Mouse (Mus musculus): ENCODE data around the gene Galnt17. TPM values are rescaled to one million over a fixed set of nuclear protein-coding genes. Genes with fewer than 3 reads are reported as not detected.

The Galnt17 gene
- polyA plus RNA-seq, 1 experiment from 2014 or later = 5.1 TPM

DNA sequence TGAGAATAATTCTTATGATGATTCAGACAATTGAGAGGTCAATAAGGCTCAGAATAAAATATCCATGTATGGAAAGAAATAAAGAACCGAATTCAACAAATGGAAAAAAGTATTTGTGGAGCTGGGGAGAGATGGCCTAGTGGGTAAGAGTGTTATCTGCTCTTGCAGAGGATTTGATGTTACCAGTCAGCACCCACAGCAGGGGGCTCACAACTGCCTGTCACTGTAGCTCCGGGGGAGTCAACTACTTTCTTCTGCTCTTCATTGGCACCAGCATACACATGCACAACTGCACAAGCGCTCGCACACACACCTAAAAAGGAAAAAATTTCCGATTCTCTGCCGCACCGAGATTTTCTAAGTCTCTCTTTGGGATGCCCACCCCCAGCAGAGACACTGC is 130.4 kb downstream of the Galnt17 start:
- H3K9me3 ChIP-seq = no peaks in the 10 kb centered on the region
- no peaks in the 10 kb centered on the region for H3K36me3 ChIP-seq
- no peak overlapping the region for H3K27ac ChIP-seq
- peaks cover 12% of the 10 kb centered on the region for H3K4me1 ChIP-seq (replicated peaks)
- no peak overlapping the region for H3K4me3 ChIP-seq (replicated peaks)
- ATAC-seq = no peak
- no peaks in the 10 kb centered on the region for H3K27me3 ChIP-seq
- 45% methylated on average over 7 of the region's 7 CpGs for WGBS
- H3K9ac ChIP-seq (replicated peaks) = no peak overlapping the region
- no peak overlapping the region for H3K4me2 ChIP-seq (replicated peaks)

DNA sequence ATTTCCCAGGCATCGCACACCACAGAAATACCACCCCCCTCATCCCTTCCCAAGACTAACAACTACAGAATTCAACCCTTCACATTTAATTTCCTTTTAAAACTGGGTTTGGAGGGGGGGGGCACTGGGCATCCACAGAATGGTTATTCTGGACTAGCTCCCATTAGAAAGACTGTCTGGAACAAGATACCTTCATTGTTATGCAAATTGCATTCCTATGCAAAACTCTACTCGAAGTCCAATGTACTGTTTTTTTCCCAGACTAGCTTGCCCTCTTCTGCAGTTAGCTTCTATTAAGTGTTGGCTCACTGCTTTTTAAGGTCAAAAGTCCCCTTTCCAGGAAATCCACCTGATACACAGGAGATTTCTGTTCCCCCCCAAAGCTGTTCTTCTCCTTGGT is 131.1 kb downstream of the Galnt17 start:
- Histone ChIP-seq H3K9me3 (no peaks in the 10 kb centered on the region), H3K4me3 (replicated peaks) (no peak overlapping the region), H3K27me3 (no peaks in the 10 kb centered on the region), H3K4me2 (replicated peaks) (no peak overlapping the region), H3K27ac (peak overlapping the region; percentile 48), H3K9ac (replicated peaks) (no peak overlapping the region), H3K4me1 (replicated peaks) (peaks cover 12% of the 10 kb centered on the region), H3K36me3 (no peaks in the 10 kb centered on the region)
- WGBS = 15% methylated on average over 2 of the region's 2 CpGs
- 0 out of 2 replicates have a peak, but pooled peaks have one; percentile 48 for ATAC-seq

DNA sequence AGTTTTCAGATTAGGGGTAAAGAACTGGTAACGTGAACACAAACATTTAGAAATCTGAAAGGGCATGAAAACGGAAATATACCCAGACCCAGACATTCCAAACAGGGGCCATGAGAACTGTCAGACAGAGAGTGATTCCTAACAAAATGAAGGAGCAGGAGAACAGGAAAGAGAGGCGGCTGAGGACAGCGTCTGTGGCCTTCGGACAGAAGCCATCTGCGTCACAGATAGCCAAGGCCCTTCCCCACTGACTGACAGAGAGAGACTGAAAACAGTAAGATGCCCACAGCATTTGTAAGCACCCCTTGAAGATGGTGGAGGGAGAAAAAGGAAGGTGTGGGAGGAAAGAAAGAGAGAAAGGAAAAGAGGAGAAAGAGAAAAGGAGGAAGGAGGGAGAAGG is 139.1 kb downstream of the Galnt17 start:
- WGBS = 85% methylated on average over 6 of the region's 6 CpGs
- Histone ChIP-seq H3K4me2 (replicated peaks) (no peak overlapping the region), H3K4me1 (replicated peaks) (no peaks in the 10 kb centered on the region), H3K36me3 (no peaks in the 10 kb centered on the region), H3K9me3 (no peaks in the 10 kb centered on the region), H3K27me3 (no peaks in the 10 kb centered on the region), H3K4me3 (replicated peaks) (no peak overlapping the region), H3K27ac (no peak overlapping the region), H3K9ac (replicated peaks) (no peak overlapping the region)
- no peak for ATAC-seq

DNA sequence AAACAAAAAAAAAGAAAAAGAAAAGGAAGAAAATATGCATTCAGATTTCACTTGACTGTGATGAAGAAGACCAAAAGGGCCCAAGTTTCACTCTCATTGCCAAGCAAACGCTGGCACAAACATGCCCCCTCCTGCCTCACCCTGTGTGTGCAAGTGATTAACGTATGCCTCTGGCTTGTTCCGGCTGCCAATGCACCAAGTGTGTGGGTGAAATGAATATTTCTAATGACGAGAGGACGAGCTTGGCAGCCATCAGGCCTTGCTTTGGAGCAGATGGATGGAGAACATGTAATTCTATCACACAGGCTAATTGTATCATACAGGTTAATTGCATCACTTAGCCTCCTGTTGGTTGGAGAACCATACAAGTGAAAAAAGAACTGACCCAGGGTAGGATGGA is 140.9 kb downstream of the Galnt17 start:
- Histone ChIP-seq H3K9ac (replicated peaks) (no peak overlapping the region), H3K27me3 (no peaks in the 10 kb centered on the region), H3K9me3 (no peaks in the 10 kb centered on the region), H3K4me3 (replicated peaks) (no peak overlapping the region), H3K36me3 (no peaks in the 10 kb centered on the region), H3K27ac (no peak overlapping the region), H3K4me2 (replicated peaks) (no peak overlapping the region), H3K4me1 (replicated peaks) (no peaks in the 10 kb centered on the region)
- WGBS = 91% methylated on average over 5 of the region's 5 CpGs
- no peak for ATAC-seq

DNA sequence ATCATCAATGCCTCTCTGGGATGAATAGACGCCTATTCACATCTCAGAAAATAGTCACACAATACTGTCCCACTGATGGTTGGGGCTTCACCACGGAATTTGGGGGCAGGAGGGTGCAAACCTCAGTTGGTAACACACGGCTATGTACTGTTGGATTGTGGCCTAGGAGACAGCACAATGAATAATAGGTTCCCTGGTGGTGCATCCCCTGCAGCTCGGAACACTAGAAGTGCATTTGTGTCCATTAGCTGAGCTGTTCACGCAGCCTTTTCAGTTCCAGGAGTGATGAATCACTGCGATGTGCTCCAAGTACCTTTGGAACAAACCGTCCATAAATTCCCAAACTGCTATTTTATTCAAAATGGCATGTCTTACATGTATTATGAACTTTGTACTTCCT is 142.6 kb downstream of the Galnt17 start:
- Histone ChIP-seq H3K4me3 (replicated peaks) (no peak overlapping the region), H3K27ac (no peak overlapping the region), H3K9ac (replicated peaks) (no peak overlapping the region), H3K4me1 (replicated peaks) (no peaks in the 10 kb centered on the region), H3K4me2 (replicated peaks) (no peak overlapping the region), H3K9me3 (no peaks in the 10 kb centered on the region), H3K36me3 (no peaks in the 10 kb centered on the region), H3K27me3 (no peaks in the 10 kb centered on the region)
- no peak for ATAC-seq
- 41% methylated on average over 7 of the region's 7 CpGs for WGBS

DNA sequence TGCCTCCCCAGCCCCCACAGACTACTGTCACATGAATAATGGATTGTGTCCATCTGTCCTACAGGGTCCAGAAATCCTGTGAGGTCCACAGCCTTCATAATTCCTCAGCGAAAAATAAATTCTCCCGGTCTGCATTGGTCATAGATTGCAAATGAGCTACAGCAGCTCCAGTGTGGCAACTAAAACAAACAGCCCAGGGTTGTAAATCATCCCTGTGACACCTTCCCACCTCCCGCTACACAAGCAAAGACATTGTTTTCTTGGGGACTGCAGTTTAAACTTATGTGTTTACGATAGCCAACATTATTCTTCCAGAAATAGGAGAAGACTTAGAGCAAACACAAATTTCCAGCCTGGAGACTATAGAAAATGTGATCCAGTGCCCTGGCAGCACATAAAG is 150.4 kb downstream of the Galnt17 start:
- WGBS = 87% methylated on average over 4 of the region's 4 CpGs
- no peaks in the 10 kb centered on the region for H3K27me3 ChIP-seq
- no peak overlapping the region for H3K4me2 ChIP-seq (replicated peaks)
- no peak overlapping the region for H3K27ac ChIP-seq
- no peaks in the 10 kb centered on the region for H3K4me1 ChIP-seq (replicated peaks)
- no peak overlapping the region for H3K9ac ChIP-seq (replicated peaks)
- ATAC-seq = no peak
- H3K36me3 ChIP-seq = no peaks in the 10 kb centered on the region
- no peak overlapping the region for H3K4me3 ChIP-seq (replicated peaks)
- no peaks in the 10 kb centered on the region for H3K9me3 ChIP-seq

DNA sequence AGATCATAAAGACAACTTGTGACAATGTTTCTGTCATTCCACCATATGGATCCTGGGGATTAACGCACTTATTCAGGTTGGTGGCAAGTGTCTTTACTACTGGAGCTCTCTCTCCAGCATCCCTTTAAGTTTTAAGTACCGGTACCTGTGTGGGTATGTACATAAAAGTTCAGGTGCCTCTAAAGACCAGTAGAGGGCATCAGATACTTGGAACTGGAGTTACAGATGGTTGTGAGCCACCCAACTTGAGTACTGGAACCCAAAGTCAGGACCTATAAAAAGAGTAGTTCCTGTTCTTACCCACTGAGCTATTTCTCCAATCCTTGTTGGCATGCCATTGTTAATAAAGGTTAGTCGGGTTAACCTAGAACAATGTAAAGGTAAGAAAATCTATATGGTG is 152.0 kb downstream of the Galnt17 start:
- WGBS = 77% methylated on average over 3 of the region's 3 CpGs

DNA sequence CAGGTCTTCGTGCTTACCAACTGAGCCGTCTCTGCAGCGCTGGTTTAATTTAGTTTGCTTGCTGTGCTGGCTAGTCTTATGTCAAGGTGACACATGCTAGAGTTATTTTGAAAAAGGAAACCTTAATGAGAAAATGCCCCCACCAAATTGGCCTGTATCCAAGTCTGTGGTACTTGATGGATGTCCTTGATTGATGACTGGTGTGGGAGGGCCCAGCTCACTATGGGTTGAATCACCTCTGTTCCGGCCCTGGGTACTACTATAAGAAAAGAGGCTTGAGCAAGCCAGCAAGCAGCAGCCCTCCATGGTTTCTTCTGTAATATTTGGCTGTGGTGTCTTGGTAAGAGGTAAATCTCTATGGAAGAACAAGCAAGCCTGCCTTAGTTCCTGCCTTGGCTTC is 165.7 kb downstream of the Galnt17 start:
- Histone ChIP-seq H3K36me3 (no peaks in the 10 kb centered on the region), H3K27me3 (no peaks in the 10 kb centered on the region), H3K4me2 (replicated peaks) (no peak overlapping the region), H3K9ac (replicated peaks) (no peak overlapping the region), H3K9me3 (no peaks in the 10 kb centered on the region), H3K4me1 (replicated peaks) (no peaks in the 10 kb centered on the region), H3K27ac (no peak overlapping the region), H3K4me3 (replicated peaks) (no peak overlapping the region)
- ATAC-seq = no peak
- WGBS = 82% methylated on average over 4 of the region's 4 CpGs

More for the DNA sequence above, 152.0 kb downstream of the Galnt17 start:
- no peak overlapping the region for H3K27ac ChIP-seq
- no peaks in the 10 kb centered on the region for H3K9me3 ChIP-seq
- H3K4me3 ChIP-seq (replicated peaks) = no peak overlapping the region
- H3K36me3 ChIP-seq = no peaks in the 10 kb centered on the region
- no peaks in the 10 kb centered on the region for H3K4me1 ChIP-seq (replicated peaks)
- H3K4me2 ChIP-seq (replicated peaks) = no peak overlapping the region
- no peaks in the 10 kb centered on the region for H3K27me3 ChIP-seq
- no peak for ATAC-seq
- no peak overlapping the region for H3K9ac ChIP-seq (replicated peaks)

DNA sequence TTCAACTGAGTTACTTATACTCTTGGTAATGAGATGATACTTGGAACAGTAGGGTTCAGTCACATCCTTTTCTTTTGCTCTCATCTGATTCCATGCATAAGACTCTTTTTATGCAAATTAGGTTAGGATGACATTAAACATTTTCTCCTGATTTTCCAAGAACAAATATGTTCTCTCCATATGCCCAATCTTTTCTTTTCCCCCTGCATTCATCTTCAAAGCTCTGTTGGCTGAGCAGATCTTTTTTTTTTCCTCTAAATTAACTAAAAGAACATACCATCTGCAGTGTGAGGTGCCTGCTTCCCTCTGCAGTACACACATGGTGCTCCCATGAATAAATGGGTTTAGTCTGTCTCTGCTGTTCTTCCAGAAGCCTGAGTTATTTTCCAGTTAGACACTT is 173.5 kb downstream of the Galnt17 start:
- Histone ChIP-seq H3K27ac (no peak overlapping the region), H3K4me1 (replicated peaks) (0 out of 2 replicates have a peak, but pooled peaks cover 5% of the 10 kb centered on the region), H3K9ac (replicated peaks) (no peak overlapping the region), H3K9me3 (0 out of 2 replicates have a peak, but pooled peaks cover 8% of the 10 kb centered on the region), H3K4me2 (replicated peaks) (no peak overlapping the region), H3K36me3 (no peaks in the 10 kb centered on the region), H3K4me3 (replicated peaks) (no peak overlapping the region), H3K27me3 (no peaks in the 10 kb centered on the region)
- no peak for ATAC-seq

DNA sequence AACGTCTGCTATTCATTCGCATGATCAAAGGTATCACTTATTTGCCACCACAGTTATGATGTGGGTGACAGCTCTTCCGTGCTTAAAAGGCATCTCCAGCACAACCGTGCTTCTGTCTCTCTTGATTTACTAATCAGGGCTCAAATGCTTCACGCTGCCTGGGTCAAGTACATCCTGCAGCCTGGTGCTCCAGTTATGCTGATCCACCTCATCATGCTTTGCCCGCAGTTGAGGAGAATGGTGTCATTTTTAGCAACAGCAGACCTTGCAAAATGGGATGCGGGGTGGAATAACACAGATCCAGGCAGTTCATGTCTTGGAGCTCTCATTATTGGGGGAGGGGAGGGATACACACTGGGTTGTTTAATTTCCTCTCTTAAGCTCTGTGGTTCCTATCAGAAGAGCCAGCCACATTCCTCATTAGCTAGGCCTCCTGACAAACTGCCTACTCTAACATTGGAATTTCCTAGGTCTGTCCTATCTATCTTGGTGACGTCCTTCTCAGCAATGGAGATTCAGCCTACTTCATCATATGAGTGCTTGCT is 187.9 kb downstream of the Galnt17 start:
- Histone ChIP-seq H3K9me3 (no peaks in the 10 kb centered on the region), H3K4me1 (replicated peaks) (no peaks in the 10 kb centered on the region), H3K4me3 (replicated peaks) (no peak overlapping the region), H3K9ac (replicated peaks) (no peak overlapping the region), H3K27me3 (no peaks in the 10 kb centered on the region), H3K36me3 (no peaks in the 10 kb centered on the region), H3K4me2 (replicated peaks) (no peak overlapping the region), H3K27ac (no peak overlapping the region)
- 82% methylated on average over 8 of the region's 8 CpGs for WGBS
- ATAC-seq = no peak

DNA sequence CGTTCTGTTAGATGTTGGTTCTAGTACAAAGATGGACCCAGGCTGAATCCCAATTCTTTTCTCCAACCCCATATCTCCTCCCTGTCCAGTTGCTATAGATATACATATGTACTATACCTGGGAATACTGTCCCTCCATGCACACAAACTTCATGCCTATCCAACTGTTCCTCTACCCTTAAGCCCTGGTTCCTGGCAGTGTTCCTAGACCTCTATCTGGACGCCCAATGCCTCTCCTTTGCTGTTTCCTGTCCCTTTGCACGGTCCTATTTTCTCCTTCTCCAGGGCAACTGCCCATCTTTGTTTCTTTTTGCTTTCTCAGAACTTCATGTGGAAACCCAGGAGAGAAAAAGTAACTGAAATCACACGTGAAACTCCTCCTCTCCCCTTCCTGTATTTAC is 188.4 kb downstream of the Galnt17 start:
- ATAC-seq = no peak
- H3K27ac ChIP-seq = no peak overlapping the region
- no peaks in the 10 kb centered on the region for H3K27me3 ChIP-seq
- 88% methylated on average over 4 of the region's 4 CpGs for WGBS
- no peaks in the 10 kb centered on the region for H3K36me3 ChIP-seq
- no peak overlapping the region for H3K9ac ChIP-seq (replicated peaks)
- no peaks in the 10 kb centered on the region for H3K9me3 ChIP-seq
- no peaks in the 10 kb centered on the region for H3K4me1 ChIP-seq (replicated peaks)
- no peak overlapping the region for H3K4me2 ChIP-seq (replicated peaks)
- H3K4me3 ChIP-seq (replicated peaks) = no peak overlapping the region

DNA sequence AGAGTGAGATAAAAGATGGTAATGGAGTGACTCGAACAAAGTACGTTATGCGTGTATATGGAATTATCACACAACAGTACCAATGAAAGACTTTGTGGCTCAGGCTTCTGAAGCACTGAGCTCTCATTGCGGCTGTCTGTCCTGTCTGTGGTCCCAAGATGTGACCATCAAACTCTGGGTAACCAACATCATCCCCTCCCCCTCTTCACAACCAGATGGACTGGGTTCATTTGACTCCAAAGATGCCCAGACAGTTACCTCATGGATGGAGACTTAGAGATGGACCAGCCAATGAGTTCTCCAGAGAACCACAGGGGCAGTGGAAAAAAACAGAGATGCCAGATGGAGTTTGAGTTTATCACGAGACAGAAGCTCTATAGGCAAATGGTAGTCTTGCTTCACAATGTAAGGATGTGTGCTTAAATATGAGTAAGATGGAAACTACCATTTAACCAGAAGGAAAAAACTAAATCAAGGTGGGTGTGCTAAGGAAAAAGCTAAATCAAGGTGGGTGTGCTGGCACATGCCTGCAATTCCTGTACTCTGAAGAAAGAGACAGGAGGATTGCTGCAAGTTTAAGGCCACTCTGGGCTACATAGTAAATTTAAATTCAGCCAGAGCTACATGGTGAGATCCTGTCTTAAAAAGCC is 190.8 kb downstream of the Galnt17 start:
- ATAC-seq = no peak
- Histone ChIP-seq H3K27me3 (no peaks in the 10 kb centered on the region), H3K9me3 (no peaks in the 10 kb centered on the region), H3K36me3 (no peaks in the 10 kb centered on the region), H3K4me3 (replicated peaks) (no peak overlapping the region), H3K4me1 (replicated peaks) (no peaks in the 10 kb centered on the region), H3K4me2 (replicated peaks) (no peak overlapping the region), H3K9ac (replicated peaks) (no peak overlapping the region), H3K27ac (no peak overlapping the region)
- 92% methylated on average over 5 of the region's 5 CpGs for WGBS
